Mouse (Mus musculus): ENCODE measurements around the gene Mak.

Gene Mak

DNA sequence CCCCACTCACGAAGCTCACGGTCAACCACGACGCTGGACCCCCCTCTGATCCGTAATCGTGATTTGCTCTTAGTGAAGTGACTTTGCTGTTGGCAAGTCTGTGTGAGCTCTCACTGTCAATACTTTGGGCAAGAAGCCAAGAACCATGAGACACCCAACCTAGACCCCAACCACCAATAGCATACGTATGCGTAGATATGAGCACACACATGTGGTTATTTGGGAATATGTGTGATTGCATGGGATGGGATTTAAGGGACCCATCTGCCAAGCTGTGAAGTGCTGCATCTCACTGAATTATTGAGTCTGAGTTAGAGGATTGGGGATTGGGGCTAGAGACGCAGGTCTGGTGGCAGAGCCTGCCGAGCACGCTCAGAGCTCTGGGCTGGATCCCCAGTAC, 7.9 kb downstream of the Mak start:
- no peak for DNase-seq (ENCODE audit: low spot score)

DNA sequence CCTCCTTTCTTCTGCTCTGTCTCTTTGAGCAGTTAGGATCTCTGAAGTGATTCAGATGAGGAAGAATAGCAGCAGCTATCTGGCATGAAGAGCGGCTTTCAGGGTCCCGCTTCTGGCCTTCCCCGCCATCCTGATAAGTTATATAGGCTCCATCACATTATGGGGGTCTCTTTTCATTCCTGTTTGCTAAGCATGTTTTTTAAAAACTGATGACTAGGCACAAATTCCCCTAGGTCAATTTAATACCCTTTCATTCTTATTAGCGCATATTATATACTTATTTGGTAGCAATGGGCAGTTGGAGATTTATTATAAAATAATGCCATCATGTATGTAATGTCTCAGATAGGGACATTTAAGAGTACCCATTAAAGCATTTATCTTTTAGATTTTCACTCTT, 11.9 kb downstream of the Mak start:
- DNase-seq (ENCODE audit: low spot score), result no peak

DNA sequence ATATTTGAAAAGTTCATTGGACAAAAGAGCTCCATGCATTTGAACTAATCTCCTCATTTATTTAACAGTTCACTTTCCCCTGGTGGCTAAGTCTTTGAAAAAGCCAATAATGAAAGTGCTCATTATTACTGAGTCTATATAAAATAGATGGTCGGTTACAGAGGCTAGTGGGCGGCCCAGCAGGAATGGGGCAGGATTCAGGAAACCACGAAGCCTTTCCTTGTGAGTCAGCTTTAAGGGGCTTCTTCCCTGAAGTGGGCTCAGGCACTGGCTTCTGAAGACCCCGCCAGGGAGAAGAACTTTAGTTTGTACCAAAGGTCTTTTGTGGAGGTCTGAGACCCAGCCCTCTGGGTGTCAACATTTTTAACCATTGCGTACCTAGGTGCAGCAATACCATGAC, 27.5 kb downstream of the Mak start:
- DNase-seq (ENCODE audit: low spot score), result no peak

- DNase-seq (ENCODE audit: low spot score), result no peak
Observed at GRCm38 (mm10) chr13:41047280-41047679, 32.2 kb downstream of the Mak start.

- no peak for DNase-seq (ENCODE audit: low spot score)
Observed at GRCm38 (mm10) chr13:41045901-41046300, 33.6 kb downstream of the Mak start.

DNA sequence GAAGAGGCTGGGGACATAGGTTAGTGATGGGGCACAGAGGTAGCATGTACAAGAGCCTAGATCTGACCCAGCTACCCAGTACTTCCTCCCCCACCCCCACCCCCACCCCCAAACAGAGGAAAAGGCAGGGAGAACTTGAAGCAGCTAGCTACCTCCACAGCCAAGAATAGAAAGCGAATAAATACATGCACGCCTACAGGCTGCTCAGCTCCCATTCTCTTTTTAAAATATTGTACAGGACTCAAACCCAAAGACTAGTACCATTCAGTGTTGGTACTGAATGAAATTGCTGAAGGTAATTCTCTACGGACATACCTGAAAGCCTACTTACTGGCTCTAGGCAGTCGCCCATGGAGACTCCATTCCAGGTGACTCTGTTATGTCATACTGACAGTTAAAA, 37.0 kb downstream of the Mak start:
- DNase-seq (ENCODE audit: low spot score), result no peak

DNA sequence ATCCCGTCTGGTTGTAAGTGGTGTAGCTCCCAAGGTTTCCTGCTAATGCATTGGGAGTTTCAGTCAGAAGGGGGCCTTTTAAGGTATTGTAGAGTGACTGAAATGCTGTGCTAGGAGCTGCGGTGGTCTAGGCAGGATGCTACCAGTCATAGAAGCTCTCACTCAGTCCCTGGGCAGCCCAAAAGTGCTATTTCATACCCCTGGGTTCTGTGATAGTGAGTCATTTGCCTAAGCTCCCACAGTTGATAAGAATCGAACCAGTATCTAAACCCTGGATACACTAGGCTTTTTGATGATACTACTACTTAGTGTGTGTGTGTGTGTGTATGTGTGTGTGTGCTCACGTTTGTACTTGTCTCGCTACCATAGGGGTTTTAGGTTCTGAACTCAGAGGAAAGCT, 49.4 kb downstream of the Mak start:
- no peak for DNase-seq (ENCODE audit: low spot score)

DNA sequence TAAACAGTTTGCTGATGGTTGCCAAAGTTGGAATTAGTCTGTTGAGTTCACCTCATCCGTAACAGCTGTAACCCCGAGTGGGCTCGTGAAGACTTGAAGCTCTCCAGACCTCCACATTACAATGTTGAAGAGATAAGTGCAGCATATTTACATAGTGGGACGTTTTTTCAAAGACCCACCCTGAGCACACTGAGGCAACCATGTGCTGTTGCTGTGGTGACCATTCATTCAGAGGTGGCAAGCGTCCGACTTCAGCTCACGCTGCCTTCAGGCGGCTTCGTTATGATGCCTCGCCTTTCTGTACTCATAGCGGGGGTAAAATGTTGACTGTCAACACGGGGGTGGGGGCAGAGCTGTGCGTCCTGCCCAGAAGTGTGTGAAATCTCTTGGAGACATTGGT, 57.4 kb downstream of the Mak start:
- no peak for DNase-seq (ENCODE audit: low spot score)

DNA sequence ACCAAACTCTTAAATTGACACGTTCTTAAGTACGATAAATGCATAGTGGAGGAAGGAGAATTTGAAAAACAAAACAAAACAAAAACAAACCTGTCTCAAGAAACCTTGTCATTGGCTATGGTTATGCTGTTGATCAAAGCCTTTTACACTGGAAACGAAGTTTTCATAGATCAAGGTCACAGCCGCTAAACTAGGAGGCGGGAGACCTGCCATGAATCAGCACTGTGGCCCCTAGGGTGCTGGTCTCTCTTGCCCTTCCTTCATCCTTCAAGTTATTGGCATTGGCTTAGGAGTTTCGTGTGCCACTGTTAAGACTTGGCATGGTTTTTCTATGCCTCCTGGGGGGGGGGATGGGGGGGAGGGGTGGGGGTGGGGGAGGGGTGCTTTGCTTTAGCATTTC, 57.9 kb downstream of the Mak start:
- DNase-seq (ENCODE audit: low spot score), result no peak

GRCm38 (mm10) chr13:41020494-41020893, 59.0 kb downstream of the Mak start:
- DNase-seq (ENCODE audit: low spot score), result no peak

DNA sequence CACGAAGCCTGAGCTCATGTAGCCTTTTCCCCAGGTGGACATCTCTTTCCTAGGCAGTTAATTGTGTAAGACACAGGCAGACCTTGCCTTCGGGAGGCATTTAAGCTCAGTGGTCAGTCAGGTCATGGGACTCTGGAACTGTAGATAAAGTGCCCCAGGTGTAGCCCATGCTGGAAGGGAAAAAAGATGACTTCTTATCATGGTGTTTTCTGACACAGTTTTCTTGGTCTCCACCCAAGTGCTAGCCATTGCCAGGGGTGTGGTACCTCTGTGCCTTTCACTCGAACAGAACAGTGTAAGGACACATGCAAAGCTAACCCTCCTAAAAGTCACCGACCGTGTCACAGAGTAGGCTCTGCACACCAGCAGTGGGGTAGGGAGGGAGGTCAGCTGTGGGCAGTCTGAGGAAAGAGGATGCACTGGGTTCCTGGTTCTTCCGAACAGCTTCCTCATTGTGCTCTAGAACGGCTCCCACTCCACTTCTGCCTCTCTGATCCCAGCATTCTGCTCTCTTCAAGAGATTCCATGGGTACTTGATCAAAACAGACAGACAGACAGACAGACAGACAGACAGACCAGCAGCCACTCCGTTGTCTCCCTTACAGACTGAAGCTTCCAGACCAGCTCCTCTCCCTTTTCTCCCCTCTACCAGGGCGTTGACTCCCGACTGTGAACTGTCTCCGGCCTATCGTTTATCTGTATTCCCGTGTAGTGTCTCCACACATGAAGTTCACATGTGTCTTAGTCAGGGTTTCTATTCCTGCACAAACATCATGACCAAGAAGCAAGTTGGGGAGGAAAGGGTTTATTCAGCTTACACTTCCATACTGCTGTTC, 60.5 kb downstream of the Mak start:
- DNase-seq (ENCODE audit: low spot score), result no peak

DNA sequence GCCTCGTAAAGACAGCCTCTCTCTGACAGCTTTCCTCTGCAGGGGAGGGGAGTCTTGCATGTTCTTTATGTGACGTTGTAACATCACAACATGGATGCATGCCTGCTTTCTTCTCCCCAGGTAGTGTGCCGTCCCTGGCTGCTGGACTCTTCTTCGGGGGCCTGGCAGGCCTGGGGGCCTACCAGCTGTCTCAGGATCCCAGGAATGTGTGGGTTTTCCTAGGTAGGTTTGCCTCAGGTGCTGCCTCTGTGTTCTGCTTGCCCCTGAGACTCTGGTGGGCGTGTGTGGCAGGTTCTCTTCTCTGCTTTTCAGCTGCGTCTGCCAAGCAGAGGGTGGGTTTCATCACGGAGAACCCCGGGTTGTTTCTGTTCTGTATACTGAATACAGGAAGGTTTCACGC, 61.3 kb downstream of the Mak start:
- DNase-seq (ENCODE audit: low spot score), result no peak

GRCm38 (mm10) chr13:41017832-41018231, 61.7 kb downstream of the Mak start:
- DNase-seq (ENCODE audit: low spot score), result peak; percentile 12

GRCm38 (mm10) chr13:41016797-41017405, 62.6 kb downstream of the Mak start:
- peak; percentile 13 for DNase-seq (ENCODE audit: low spot score)

GRCm38 (mm10) chr13:41015829-41016634, 63.5 kb downstream of the Mak start, which contains the start of gene Tmem14c:
Gene Tmem14c (plus strand): TSS chr13:41016292.
- peak; percentile 97 for DNase-seq (ENCODE audit: low spot score)

DNA sequence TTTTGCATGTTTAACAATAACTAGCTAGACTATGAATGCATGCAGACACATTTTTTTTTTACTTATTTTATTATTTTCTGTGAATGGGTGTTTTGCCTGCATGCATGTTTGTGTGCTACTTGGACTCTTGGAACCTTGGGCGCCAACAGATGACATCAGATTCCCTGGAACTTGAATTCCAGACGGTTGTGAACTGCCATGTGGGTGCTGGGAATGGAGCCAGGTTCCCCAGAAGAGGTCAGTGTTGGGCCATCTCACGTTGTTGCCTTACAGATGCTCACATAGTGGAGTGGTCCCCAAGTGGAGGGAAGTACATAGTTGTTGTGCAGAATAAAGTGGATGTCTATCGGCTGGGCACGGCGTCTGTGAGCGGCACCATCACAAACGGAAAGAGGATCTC, 70.6 kb downstream of the Mak start:
- DNase-seq (ENCODE audit: low spot score), result no peak

DNA sequence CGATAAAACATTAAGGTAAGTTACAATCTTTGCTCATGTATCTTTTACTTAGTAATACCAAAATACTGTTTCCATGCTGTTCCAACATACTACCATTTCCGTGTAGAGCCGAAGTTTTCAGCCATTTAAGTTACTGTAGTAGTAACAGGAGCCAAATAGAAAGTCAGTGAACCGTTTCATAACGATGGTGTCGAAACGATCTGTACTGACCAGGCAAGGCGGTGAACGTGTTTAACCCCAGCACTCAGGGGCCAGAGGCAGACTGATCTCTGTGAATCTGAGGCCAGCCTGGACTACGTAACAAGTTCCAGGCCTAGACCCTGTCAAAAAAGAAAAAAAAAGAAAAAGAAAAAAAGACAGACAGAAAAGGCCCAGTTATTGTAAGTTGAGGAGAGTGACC, 71.2 kb downstream of the Mak start:
- DNase-seq (ENCODE audit: low spot score), result no peak

- no peak for DNase-seq (ENCODE audit: low spot score)
Observed at GRCm38 (mm10) chr13:41006244-41006643, 73.3 kb downstream of the Mak start.

GRCm38 (mm10) chr13:41002001-41002400, 77.5 kb downstream of the Mak start:
- no peak for DNase-seq (ENCODE audit: low spot score)

- peak; percentile 92 for DNase-seq (ENCODE audit: low spot score)
Observed at GRCm38 (mm10) chr13:41000926-41001639, 78.4 kb downstream of the Mak start, which contains the start of gene Pak1ip1. Gene Pak1ip1 (plus strand): TSS chr13:41001023.

GRCm38 (mm10) chr13:41000140-41000925, 79.2 kb downstream of the Mak start:
- DNase-seq (ENCODE audit: low spot score), result peak; percentile 27

Data from embryo, embryonic 10 days (tissue).